Mouse (Mus musculus) liver, adult 2 months (tissue): Measurements from ENCODE around the gene Recql5.

Experiments
- CTCF ChIP-seq: fragments of 200-500 bp; IDR thresholded peaks from 2 replicates; pipeline ENCODE4 v1.5.1; 2011; ENCODE audit warnings: low read depth, low read length, control low read depth
- POLR2A ChIP-seq: fragments of 200-500 bp; IDR thresholded peaks from 2 replicates; pipeline ENCODE4 v1.6.1; 2011; ENCODE audit warnings: low read length, control low read depth; ENCODE audit not compliant: insufficient read depth; ENCODE audit errors: extremely low read depth

DNA sequence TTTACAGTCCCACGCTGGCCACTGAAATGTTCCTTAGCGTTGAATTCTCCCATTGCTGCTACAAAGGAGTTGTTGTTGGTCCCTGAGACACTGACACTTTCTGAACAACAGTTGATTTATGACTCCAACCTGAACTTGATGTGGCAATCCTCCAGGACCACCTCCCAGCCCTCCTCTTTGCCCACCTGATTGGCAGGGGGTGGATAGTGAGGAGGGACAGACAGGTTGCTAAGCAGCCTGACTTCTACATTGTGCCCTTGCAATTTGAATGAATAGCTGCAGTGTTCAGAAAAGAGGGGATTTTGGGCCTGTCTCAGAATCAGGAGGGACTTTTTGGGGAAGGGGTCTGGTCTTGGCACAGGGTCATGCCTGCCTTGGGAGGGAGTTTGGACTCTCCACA, 17.4 kb upstream of the Recql5 start:
- TF ChIP-seq CTCF (no peak), POLR2A (no peak)
